ENCODE assay signal across 8 mouse cellular contexts in the genomic region with DNA sequence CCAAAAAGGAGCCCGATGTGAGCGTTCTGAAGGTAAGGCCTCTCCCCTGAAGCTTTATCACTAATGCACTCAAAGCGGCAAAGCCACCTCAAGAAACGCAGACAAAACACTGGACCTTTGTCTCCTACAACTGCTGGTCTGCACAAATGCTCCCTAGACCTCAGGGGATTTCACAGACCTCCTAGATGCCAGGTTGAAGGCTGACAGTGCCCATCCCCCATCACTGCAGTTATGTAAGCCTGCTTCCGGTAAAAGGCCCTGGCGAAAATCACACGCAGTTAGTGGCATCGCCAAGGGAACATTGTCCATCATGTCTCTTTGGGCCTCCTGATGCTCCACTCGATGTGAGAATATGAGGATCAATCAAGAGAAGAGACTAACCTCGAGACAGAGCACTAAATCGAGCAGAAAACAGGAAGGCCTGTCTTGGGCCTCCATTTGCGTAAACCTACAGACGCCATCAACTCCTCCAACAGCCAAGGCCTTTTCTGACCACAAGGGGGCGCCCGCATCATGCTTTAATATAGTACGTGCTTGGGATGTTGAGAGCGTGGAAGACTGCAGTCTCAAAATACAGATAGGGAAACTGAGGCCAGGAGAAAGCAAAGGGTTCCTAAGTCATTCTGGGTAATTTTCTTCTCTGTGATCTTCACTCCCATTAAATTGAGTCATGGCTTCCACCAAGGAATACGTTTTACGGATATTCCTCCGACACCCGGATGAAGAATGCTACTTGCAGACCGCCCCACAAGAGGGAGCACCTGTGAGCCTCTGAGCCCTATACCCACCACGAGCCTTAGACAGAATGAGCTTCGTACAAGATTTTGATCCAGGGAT.
DNase-seq lines count a peak whose midpoint lies in the region; ATAC-seq and TF ChIP-seq lines count a peak whose summit lies in the region.

No protein-coding gene starts in this region.

- H3K36me3 ChIP-seq in hindbrain, embryonic 16.5 days (ENCODE audit: control insufficient read depth, insufficient read depth, low read length) = no peaks in the 10 kb centered on the region

- TF ChIP-seq CTCF in gastrocnemius, adult 2 months (IDR thresholded peaks at IDR 0.05) = peak; percentile 85

- peak overlapping the region; percentile 67 for H3K4me3 ChIP-seq in gastrocnemius, adult 2 months
- H3K4me3 ChIP-seq in hindbrain, embryonic 16.5 days (ENCODE audit: low read length) = peak overlapping the region; percentile 15; the same call in 1 of the 2 replicates

- peak; percentile 88 for DNase-seq in ZHBTc4 (ENCODE audit: low read depth, low spot score)
- peak; percentile 89 to 90 for DNase-seq in cerebellum, postnatal 4 days (ENCODE audit: low spot score in 2 of 2)
- peak; percentile 84 for DNase-seq in gastrocnemius, adult 2 months
- DNase-seq in left cerebral cortex, adult 11 months (ENCODE audit: low spot score) = peak; percentile 90
- peak; percentile 96 for DNase-seq in lung, postnatal 36 days
- DNase-seq in retina, postnatal 1 day = peak; percentile 86
- peak; percentile 91 for DNase-seq in thymus, postnatal 4 days

- no peaks in the 10 kb centered on the region for H3K27me3 ChIP-seq in hindbrain, embryonic 16.5 days (replicated peaks; ENCODE audit: control insufficient read depth, insufficient read depth, low read length)

- H3K4me2 ChIP-seq in hindbrain, embryonic 16.5 days (ENCODE audit: low read length) = peak overlapping the region; percentile 47

- no peaks in the 10 kb centered on the region for H3K4me1 ChIP-seq in hindbrain, embryonic 16.5 days (ENCODE audit: control insufficient read depth, insufficient read depth, low read depth, low read length)

- no peak overlapping the region for H3K27ac ChIP-seq in gastrocnemius, adult 2 months
- H3K27ac ChIP-seq in hindbrain, embryonic 16.5 days (ENCODE audit: low read depth, low read length) = no peak overlapping the region

- ATAC-seq in hindbrain, embryonic 16.5 days = peak; percentile 93

- no peak overlapping the region for H3K9ac ChIP-seq in hindbrain, embryonic 16.5 days (ENCODE audit: low read depth, low read length)

- intact Hi-C loops in gastrocnemius, adult 2 months (cut with DNase I) = loop anchor here (1.0 to 2.0 kb wide), 2 partner anchors 146 to 250 kb away; no protein-coding TSS in a partner anchor

- H3K9me3 ChIP-seq in hindbrain, embryonic 16.5 days (ENCODE audit: control insufficient read depth, low read length) = no peaks in the 10 kb centered on the region

- WGBS in hindbrain, embryonic 16.5 days = 35% methylated on average over 24 of the region's 24 CpGs
